Mouse (Mus musculus): ENCODE measurements around the gene Klhl2.

DNA sequence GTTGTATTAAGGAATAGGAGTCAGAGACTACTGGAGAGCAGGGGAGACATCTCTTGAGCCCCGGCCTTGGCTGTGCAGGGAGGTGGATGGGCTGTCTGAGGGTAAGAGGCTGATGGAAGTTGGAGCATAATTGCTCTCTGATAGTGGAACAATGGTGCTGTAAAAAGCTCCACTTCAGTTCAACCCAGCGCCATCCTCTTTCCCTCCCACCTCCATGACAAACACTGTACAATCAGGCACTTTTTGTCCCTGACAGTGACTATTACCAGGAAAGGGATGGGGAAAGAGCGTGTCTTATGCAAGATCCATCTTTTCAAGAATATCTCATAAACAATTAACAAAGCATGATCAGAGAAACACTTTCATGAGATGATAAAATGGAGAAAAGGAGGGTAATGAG is 6.6 kb downstream of the Klhl2 start:
- TF ChIP-seq CTCF (IDR thresholded peaks at IDR 0.05; ENCODE audit: low read depth) (no peak), EP300 (IDR thresholded peaks at IDR 0.05; ENCODE audit: low read depth) (no peak)
